Mouse (Mus musculus) megakaryocyte, embryonic 14.5 days (primary cell): Measurements from ENCODE around the gene Epha5. TPM values are rescaled to one million over a fixed set of nuclear protein-coding genes. Genes with fewer than 3 reads are reported as not detected.

Source experiments
- H3K27me3 ChIP-seq: replicated peaks from 2 replicates; pipeline ENCODE3; 2012; ENCODE audit warnings: inconsistent platforms
- H3K36me3 ChIP-seq: replicated peaks from 2 replicates; pipeline ENCODE3; 2012; ENCODE audit warnings: low read length, inconsistent platforms, mixed read lengths
- H3K4me1 ChIP-seq: 2 replicates; pipeline ENCODE4 v1.6.1; 2012; ENCODE audit warnings: inconsistent platforms
- H3K4me3 ChIP-seq: replicated peaks from 2 replicates; pipeline ENCODE3; 2012; ENCODE audit warnings: moderate library complexity, mild to moderate bottlenecking, inconsistent platforms
- H3K9me3 ChIP-seq: 2 replicates; pipeline ENCODE4 v1.6.1; 2012; ENCODE audit warnings: inconsistent platforms
- FLI1 ChIP-seq: IDR thresholded peaks from 2 replicates; pipeline ENCODE4 v1.6.1; 2012; ENCODE audit warnings: low read length, inconsistent platforms, mixed read lengths
- GATA1 ChIP-seq: IDR thresholded peaks from 3 replicates; pipeline ENCODE4 v1.6.1; 2012; ENCODE audit warnings: mixed read lengths, low read length, inconsistent platforms, borderline replicate concordance
- polyA plus RNA-seq: library from polyadenylated mRNA; stranded (reverse); fragments of >175 nt; gene quantifications from 2 replicates; pipeline ENCODE4 v1.2.3, GENCODE M21; 2012; ENCODE audit warnings: low replicate concordance; ENCODE audit not compliant: insufficient read depth

The Epha5 gene
- polyA plus RNA-seq, 1 experiment: not detected

GRCm38 (mm10) chr5:84193348-84193747, 223.8 kb downstream of the Epha5 start:
- Histone ChIP-seq H3K27me3 (no peaks in the 10 kb centered on the region), H3K36me3 (no peaks in the 10 kb centered on the region), H3K9me3 (no peaks in the 10 kb centered on the region), H3K4me3 (no peak overlapping the region), H3K4me1 (no peaks in the 10 kb centered on the region)
- no peak for TF ChIP-seq GATA1
- no peak for TF ChIP-seq FLI1

- H3K27me3 ChIP-seq: no peaks in the 10 kb centered on the region
- H3K4me3 ChIP-seq: no peak overlapping the region
- no peaks in the 10 kb centered on the region for H3K9me3 ChIP-seq
- no peaks in the 10 kb centered on the region for H3K36me3 ChIP-seq
- no peaks in the 10 kb centered on the region for H3K4me1 ChIP-seq
- TF ChIP-seq GATA1: no peak
- TF ChIP-seq FLI1: no peak
Measured at GRCm38 (mm10) chr5:84184189-84184588, 233.0 kb downstream of the Epha5 start.

GRCm38 (mm10) chr5:84153095-84153494, 264.1 kb downstream of the Epha5 start:
- no peaks in the 10 kb centered on the region for H3K9me3 ChIP-seq
- TF ChIP-seq FLI1: no peak
- no peak for TF ChIP-seq GATA1
- H3K4me3 ChIP-seq: no peak overlapping the region
- H3K4me1 ChIP-seq: no peaks in the 10 kb centered on the region
- no peaks in the 10 kb centered on the region for H3K36me3 ChIP-seq
- no peaks in the 10 kb centered on the region for H3K27me3 ChIP-seq

- Histone ChIP-seq H3K4me1 (no peaks in the 10 kb centered on the region), H3K27me3 (no peaks in the 10 kb centered on the region), H3K9me3 (no peaks in the 10 kb centered on the region), H3K36me3 (no peaks in the 10 kb centered on the region), H3K4me3 (no peak overlapping the region)
- TF ChIP-seq FLI1: no peak
- TF ChIP-seq GATA1: no peak
Measured at GRCm38 (mm10) chr5:84142138-84142537, 275.0 kb downstream of the Epha5 start.

- Histone ChIP-seq H3K27me3 (no peaks in the 10 kb centered on the region), H3K4me3 (no peak overlapping the region), H3K4me1 (no peaks in the 10 kb centered on the region), H3K36me3 (no peaks in the 10 kb centered on the region), H3K9me3 (no peaks in the 10 kb centered on the region)
- TF ChIP-seq GATA1: no peak
- no peak for TF ChIP-seq FLI1
Measured at GRCm38 (mm10) chr5:84095947-84096346, 321.2 kb downstream of the Epha5 start.

- no peaks in the 10 kb centered on the region for H3K9me3 ChIP-seq
- H3K36me3 ChIP-seq: no peaks in the 10 kb centered on the region
- no peak overlapping the region for H3K4me3 ChIP-seq
- no peaks in the 10 kb centered on the region for H3K4me1 ChIP-seq
- no peaks in the 10 kb centered on the region for H3K27me3 ChIP-seq
- TF ChIP-seq FLI1 (no peak), GATA1 (no peak)
Measured at GRCm38 (mm10) chr5:84081321-84081720, 335.9 kb downstream of the Epha5 start.

GRCm38 (mm10) chr5:84070976-84071375, 346.2 kb downstream of the Epha5 start:
- no peaks in the 10 kb centered on the region for H3K9me3 ChIP-seq
- H3K4me1 ChIP-seq: no peaks in the 10 kb centered on the region
- no peaks in the 10 kb centered on the region for H3K27me3 ChIP-seq
- TF ChIP-seq FLI1 (no peak), GATA1 (no peak)
- no peaks in the 10 kb centered on the region for H3K36me3 ChIP-seq
- no peak overlapping the region for H3K4me3 ChIP-seq

GRCm38 (mm10) chr5:84053880-84054279, 363.3 kb downstream of the Epha5 start:
- TF ChIP-seq FLI1: no peak
- no peak for TF ChIP-seq GATA1
- Histone ChIP-seq H3K4me3 (no peak overlapping the region), H3K4me1 (no peaks in the 10 kb centered on the region)

GRCm38 (mm10) chr5:84037250-84037963, 379.8 kb downstream of the Epha5 start:
- H3K4me3 ChIP-seq: no peak overlapping the region
- TF ChIP-seq FLI1 (no peak), GATA1 (no peak)
- no peaks in the 10 kb centered on the region for H3K27me3 ChIP-seq
- H3K9me3 ChIP-seq: peaks cover 7% of the 10 kb centered on the region; the same call in 1 of the 2 replicates
- H3K4me1 ChIP-seq: no peaks in the 10 kb centered on the region
- H3K36me3 ChIP-seq: no peaks in the 10 kb centered on the region

More at GRCm38 (mm10) chr5:84053880-84054279, 363.3 kb downstream of the Epha5 start:
- Histone ChIP-seq H3K27me3 (no peaks in the 10 kb centered on the region), H3K36me3 (no peaks in the 10 kb centered on the region), H3K9me3 (no peaks in the 10 kb centered on the region)
